Mouse (Mus musculus) spleen, adult 2 months (tissue): ENCODE measurements at regions not wholly inside any gene's neighbourhood (a gene's known extent, or its start where the extent isn't known, plus 50 kb on each side); places are given as distances from the start of the nearest gene placed in this dataset.

Experiments
- DNase-seq, 2 experiments: peaks; one replicate each; pipeline versions ENCODE4 v3.0.0 to v3.0.0-alpha.2; 2012 to 2021; ENCODE audit warnings: low spot score in 2 of 2, low read depth in 1 of 2
- H3K27ac ChIP-seq: fragments of 200-500 bp; 2 replicates; pipeline ENCODE4 v1.5.1; 2012; ENCODE audit warnings: low read length, inconsistent platforms; ENCODE audit not compliant: insufficient read depth
- H3K27me3 ChIP-seq: fragments of 200-500 bp; 2 replicates; pipeline ENCODE4 v1.6.1; 2012; ENCODE audit warnings: mild to moderate bottlenecking, moderate library complexity, low read length, inconsistent platforms; ENCODE audit not compliant: control insufficient read depth, insufficient read depth
- H3K36me3 ChIP-seq: fragments of 200-500 bp; 2 replicates; pipeline ENCODE4 v1.6.1; 2012; ENCODE audit warnings: mild to moderate bottlenecking, low read length, inconsistent platforms; ENCODE audit not compliant: control insufficient read depth, insufficient read depth
- H3K4me1 ChIP-seq: fragments of 200-500 bp; 2 replicates; pipeline ENCODE4 v1.6.1; 2011; ENCODE audit warnings: inconsistent platforms; ENCODE audit not compliant: control insufficient read depth, insufficient read depth, insufficient read length
- H3K4me3 ChIP-seq: fragments of 200-500 bp; 2 replicates; pipeline ENCODE4 v1.5.1; 2011; ENCODE audit warnings: mild to moderate bottlenecking, inconsistent platforms; ENCODE audit not compliant: insufficient read depth, insufficient read length; ENCODE audit errors: extremely low read depth
- CTCF ChIP-seq: fragments of 200-500 bp; IDR thresholded peaks from 2 replicates; pipeline ENCODE4 v1.5.1; 2011; ENCODE audit warnings: mild to moderate bottlenecking, inconsistent platforms; ENCODE audit not compliant: insufficient read depth, insufficient read length, insufficient replicate concordance; ENCODE audit errors: extremely low read depth
- POLR2A ChIP-seq: fragments of 200-500 bp; IDR thresholded peaks from 2 replicates; pipeline ENCODE4 v1.6.1; 2011; ENCODE audit warnings: low read depth, low read length, inconsistent platforms
- WGBS: fragments of 180-500 bp; shearing (Covaris S2); methylation state at CpG from one replicate; pipeline ENCODE4 v1.1.7; 2018; 5-methylcytosine and 5-hydroxymethylcytosine counted together

GRCm38 (mm10) chr16:52718231-52718932 is 264.5 kb upstream of the Alcam start:
- Histone ChIP-seq H3K4me1 (no peaks in the 10 kb centered on the region), H3K4me3 (no peak overlapping the region), H3K27me3 (no peaks in the 10 kb centered on the region), H3K27ac (no peak overlapping the region), H3K36me3 (no peaks in the 10 kb centered on the region)
- WGBS: 77% methylated on average over 1 of the region's 1 CpGs
- DNase-seq: no peak
- TF ChIP-seq CTCF (no peak), POLR2A (no peak)

GRCm38 (mm10) chr16:52690272-52690671 is 236.4 kb upstream of the Alcam start:
- Histone ChIP-seq H3K27me3 (no peaks in the 10 kb centered on the region), H3K4me1 (no peaks in the 10 kb centered on the region), H3K27ac (no peak overlapping the region), H3K36me3 (no peaks in the 10 kb centered on the region), H3K4me3 (no peak overlapping the region)
- no peak for DNase-seq
- WGBS: 70% methylated on average over 1 of the region's 1 CpGs
- TF ChIP-seq POLR2A: no peak
- no peak for TF ChIP-seq CTCF

- H3K27ac ChIP-seq: no peak overlapping the region
- no peak for DNase-seq
- H3K27me3 ChIP-seq: no peaks in the 10 kb centered on the region
- TF ChIP-seq POLR2A (no peak), CTCF (no peak)
- H3K4me1 ChIP-seq: no peaks in the 10 kb centered on the region
- H3K36me3 ChIP-seq: no peaks in the 10 kb centered on the region
- no peak overlapping the region for H3K4me3 ChIP-seq
Observed at GRCm38 (mm10) chr16:52654825-52655224, 201.0 kb upstream of the Alcam start.
